Mouse (Mus musculus): ENCODE data around the gene Mael.

Mael gene

DNA sequence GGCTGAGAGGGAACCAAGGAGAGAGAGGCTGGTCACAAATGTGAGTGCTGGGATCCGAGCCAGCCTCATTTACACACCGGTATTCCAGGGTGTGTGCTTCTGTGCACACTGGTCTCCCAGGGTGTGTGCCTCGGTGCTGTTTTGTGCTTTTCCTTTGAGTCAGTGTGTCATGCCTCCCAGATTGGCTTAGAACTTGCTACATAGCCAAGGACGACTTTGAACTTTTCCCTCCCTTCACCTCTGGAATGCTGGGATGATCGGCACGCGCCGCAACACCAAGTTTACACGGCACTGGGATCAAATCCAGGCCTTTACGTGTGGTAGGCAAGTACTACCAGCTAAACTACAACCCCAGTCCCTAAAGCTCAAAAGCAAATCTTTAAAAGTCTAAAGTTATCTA lies 86.5 kb downstream of the Mael start:
- DNase-seq, result no peak

DNA sequence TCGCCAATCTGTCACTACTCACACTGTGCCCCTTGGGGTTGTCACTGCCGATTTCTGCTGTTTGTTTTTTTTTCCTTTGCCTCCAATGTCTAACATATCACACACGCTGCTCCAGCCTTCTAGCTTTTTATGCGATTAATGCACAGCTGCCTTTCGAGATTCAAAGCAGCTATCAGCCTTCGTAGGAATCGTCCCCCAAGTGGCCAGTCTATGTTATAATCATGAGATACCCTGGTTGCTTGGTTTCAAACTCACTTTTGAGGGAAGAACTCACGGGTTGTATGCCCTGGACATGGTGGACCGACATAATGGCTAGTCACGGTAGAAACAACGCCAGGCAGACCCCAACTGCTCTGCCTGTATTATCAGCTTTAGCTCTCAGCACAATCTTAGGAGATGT lies 87.2 kb downstream of the Mael start:
- no peak for DNase-seq

All from kidney, postnatal 14 days (tissue).